Mouse (Mus musculus) neural tube, embryonic 15.5 days (tissue): Measurements from ENCODE around the gene Cyb5rl. TPM values are rescaled to one million over a fixed set of nuclear protein-coding genes. Genes with fewer than 3 reads are reported as not detected.

Experiments used
- ATAC-seq: fragments of 200-750 bp; cut with Nextera tagmentation; 2 replicates; pipeline ENCODE4 v1.8.0; 2017; ENCODE audit warnings: mild to moderate bottlenecking, moderate TSS enrichment, moderate library complexity; ENCODE audit not compliant: low FRiP score
- H3K27ac ChIP-seq: fragments of 300-500 bp; sonication (generic); replicated peaks from 2 replicates; pipeline ENCODE4 v1.5.1; 2015; ENCODE audit warnings: mild to moderate bottlenecking, inconsistent platforms
- H3K27me3 ChIP-seq: fragments of 300-500 bp; sonication (generic); replicated peaks from 2 replicates; pipeline ENCODE4 v1.6.1; 2015; ENCODE audit warnings: inconsistent platforms
- H3K36me3 ChIP-seq: fragments of 300-500 bp; sonication (generic); 2 replicates; pipeline ENCODE4 v1.6.1; 2015; ENCODE audit warnings: inconsistent platforms
- H3K4me1 ChIP-seq: fragments of 300-500 bp; sonication (generic); 2 replicates; pipeline ENCODE4 v1.6.1; 2015; ENCODE audit warnings: inconsistent platforms
- H3K4me2 ChIP-seq: fragments of 300-500 bp; sonication (generic); 2 replicates; pipeline ENCODE4 v1.6.1; 2015; ENCODE audit warnings: inconsistent platforms, mild to moderate bottlenecking, moderate library complexity
- H3K4me3 ChIP-seq: fragments of 300-500 bp; sonication (generic); replicated peaks from 2 replicates; pipeline ENCODE4 v1.5.1; 2015; ENCODE audit warnings: mild to moderate bottlenecking, inconsistent platforms
- H3K9ac ChIP-seq: fragments of 300-500 bp; sonication (generic); replicated peaks from 2 replicates; pipeline ENCODE4 v1.6.1; 2015; ENCODE audit warnings: mild to moderate bottlenecking, inconsistent platforms
- H3K9me3 ChIP-seq: fragments of 300-500 bp; sonication (generic); replicated peaks from 2 replicates; pipeline ENCODE4 v1.6.1; 2016; ENCODE audit warnings: inconsistent platforms
- WGBS: fragments of 180-500 bp; shearing (Covaris S2); methylation state at CpG from one replicate; pipeline ENCODE4 v1.1.7; 2015; ENCODE audit warnings: mixed read lengths; 5-methylcytosine and 5-hydroxymethylcytosine counted together
- polyA plus RNA-seq: library from polyadenylated mRNA; unstranded; fragments of >200 nt; fragmentation: Nextera tagmentation; extraction: Ambion mirVana; gene quantifications from 2 replicates; pipeline ENCODE4 v1.2.1, GENCODE M21; 2015

Cyb5rl gene
- polyA plus RNA-seq, 1 experiment from 2014 or later, result 4.4 TPM

DNA sequence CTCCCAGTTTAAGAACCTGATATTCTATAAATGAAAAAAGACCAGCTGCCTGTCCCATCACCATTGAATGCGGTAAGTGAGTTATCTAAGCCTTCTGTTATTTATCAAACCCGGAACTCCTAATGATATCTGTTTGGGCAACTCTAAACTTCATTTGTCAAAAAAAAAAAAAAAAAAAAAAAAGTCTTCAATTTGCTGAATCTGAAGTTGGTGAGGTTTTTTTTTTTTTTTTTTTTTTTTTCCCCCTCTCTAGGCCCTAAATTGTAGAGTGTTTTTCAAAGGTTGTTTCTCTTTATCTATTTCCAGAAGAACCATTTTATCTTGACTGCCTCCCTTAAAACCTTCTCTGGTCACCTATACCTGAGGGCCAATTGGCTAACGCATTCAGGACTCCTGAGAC lies 68.1 kb downstream of the Cyb5rl start:
- no peak for ATAC-seq
- H3K4me1 ChIP-seq, result peaks cover 34% of the 10 kb centered on the region
- no peaks in the 10 kb centered on the region for H3K36me3 ChIP-seq
- no peaks in the 10 kb centered on the region for H3K27me3 ChIP-seq
- no peaks in the 10 kb centered on the region for H3K9me3 ChIP-seq
- no peak overlapping the region for H3K9ac ChIP-seq
- no peak overlapping the region for H3K4me2 ChIP-seq
- no peak overlapping the region for H3K27ac ChIP-seq
- no peak overlapping the region for H3K4me3 ChIP-seq
- 95% methylated on average over 3 of the region's 3 CpGs for WGBS

DNA sequence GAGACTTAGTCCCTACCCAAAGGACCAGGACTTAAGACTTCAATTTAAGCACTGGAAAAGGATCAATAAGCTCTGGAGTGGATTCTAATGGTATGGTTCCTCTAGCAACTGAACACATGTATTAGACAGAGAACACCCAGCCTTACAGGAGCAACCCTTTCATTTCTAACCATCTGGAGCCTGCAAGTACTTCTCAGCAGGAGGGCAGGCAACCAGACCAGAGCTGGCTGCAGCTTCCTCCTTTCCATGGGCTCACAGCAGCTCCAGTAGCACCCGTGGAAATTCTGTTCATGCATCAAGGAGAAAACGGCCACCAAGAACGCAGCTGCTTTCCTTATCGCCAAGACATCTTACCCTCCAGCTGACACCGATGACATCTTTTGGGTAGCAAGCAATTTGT lies 68.9 kb downstream of the Cyb5rl start:
- Histone ChIP-seq H3K4me3 (no peak overlapping the region), H3K9ac (no peak overlapping the region), H3K9me3 (no peaks in the 10 kb centered on the region), H3K36me3 (no peaks in the 10 kb centered on the region), H3K27ac (no peak overlapping the region), H3K4me1 (peaks cover 38% of the 10 kb centered on the region), H3K4me2 (no peak overlapping the region), H3K27me3 (no peaks in the 10 kb centered on the region)
- 71% methylated on average over 5 of the region's 5 CpGs for WGBS
- ATAC-seq, result no peak

DNA sequence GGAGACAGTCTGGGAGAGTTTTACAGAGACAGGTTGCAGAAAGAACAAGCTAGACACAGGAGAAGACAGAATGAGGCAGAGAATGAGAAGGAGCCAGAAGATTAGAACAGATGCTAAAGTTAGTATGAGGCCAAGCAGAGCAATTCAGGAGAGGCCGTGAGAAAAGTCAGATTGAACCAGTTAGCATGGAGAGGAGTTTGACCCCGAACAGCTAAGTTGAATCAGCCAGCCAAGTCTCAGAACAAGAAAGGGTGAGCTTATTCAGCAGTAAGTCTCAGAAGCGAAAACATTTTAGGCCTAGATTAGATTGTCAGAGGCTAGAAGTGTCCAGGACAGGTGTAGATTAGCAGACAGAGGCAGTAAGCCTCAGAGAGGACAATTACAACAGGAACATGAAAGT lies 69.7 kb downstream of the Cyb5rl start:
- H3K9ac ChIP-seq, result no peak overlapping the region
- no peak overlapping the region for H3K4me2 ChIP-seq
- H3K36me3 ChIP-seq, result no peaks in the 10 kb centered on the region
- H3K27me3 ChIP-seq, result no peaks in the 10 kb centered on the region
- no peaks in the 10 kb centered on the region for H3K9me3 ChIP-seq
- no peak overlapping the region for H3K27ac ChIP-seq
- no peak overlapping the region for H3K4me3 ChIP-seq
- WGBS, result 60% methylated on average over 3 of the region's 3 CpGs
- H3K4me1 ChIP-seq, result peaks cover 37% of the 10 kb centered on the region
- no peak for ATAC-seq

Other genes with a start within 250 kb of the Cyb5rl start
- gene Ssbp3, start 156.3 kb upstream of the Cyb5rl start, polyA plus RNA-seq, result 118 and 130 TPM in 2 replicates
- gene Mrpl37, start 120 bp upstream of the Cyb5rl start, polyA plus RNA-seq, result 84.9 and 85.5 TPM in 2 replicates
- not detected in 2 replicates for gene Cdcp2, start 29.9 kb downstream of the Cyb5rl start, polyA plus RNA-seq
- 391 and 405 TPM in 2 replicates for gene Tmem59, start 111.4 kb downstream of the Cyb5rl start, polyA plus RNA-seq
- gene Tceanc2, start 112.1 kb downstream of the Cyb5rl start, polyA plus RNA-seq, result 17.7 and 36.3 TPM in 2 replicates
- gene Ldlrad1, start 142.2 kb downstream of the Cyb5rl start, polyA plus RNA-seq, result not detected in 2 replicates
- 54.6 and 63.7 TPM in 2 replicates for gene Lrrc42, start 186.5 kb downstream of the Cyb5rl start, polyA plus RNA-seq
- 40.6 and 41.8 TPM in 2 replicates for gene Hspb11, start 186.6 kb downstream of the Cyb5rl start, polyA plus RNA-seq
- gene Dio1, start 240.2 kb downstream of the Cyb5rl start, polyA plus RNA-seq, result 1.3 TPM in 1 of 2 replicates, not detected in the other
- 68.4 and 73.1 TPM in 2 replicates for gene Yipf1, start 247.4 kb downstream of the Cyb5rl start, polyA plus RNA-seq